Mouse (Mus musculus) layer of hippocampus, postnatal 10 days (tissue): ENCODE results near the gene Fyco1. TPM values are rescaled to one million over a fixed set of nuclear protein-coding genes. Genes with fewer than 3 reads are reported as not detected.
"Not testable (repeated sequence)": the region's sequence is repeated elsewhere in the genome, so short reads cannot be mapped to it uniquely, and the experiment has no call there.

ENCODE experiments used
- DNase-seq, 2 experiments: peaks; one replicate each; pipeline ENCODE4 v3.0.0; 2021; ENCODE audit warnings: low spot score in 2 of 2
- total RNA-seq, 2 experiments: library from RNA; stranded (reverse); gene quantifications; 2 replicates each; pipeline ENCODE4 v1.2.3; 2021

Fyco1 gene
- total RNA-seq, 2 experiments from 2014 or later, result 18.6 to 25.1 TPM

- DNase-seq, result not testable (repeated sequence)
These were observed 102.0 kb downstream of the Fyco1 start for GRCm38 (mm10) chr9:123749687-123750086.

GRCm38 (mm10) chr9:123740799-123741198 lies 110.9 kb downstream of the Fyco1 start:
- DNase-seq, result no peak

Other genes with a start within 250 kb of the Fyco1 start
- under 1 TPM; 0.46 to 0.74 TPM for gene Slc6a20b, start 219.3 kb downstream of the Fyco1 start, total RNA-seq
- under 1 TPM in 1 of 2 experiments, not detected in 1; 0.09 TPM for gene Ccr9, start 173.5 kb downstream of the Fyco1 start, total RNA-seq
- gene Slc6a20a, start 173.0 kb downstream of the Fyco1 start, total RNA-seq, result 10 to 100 TPM; 12.4 to 19.4 TPM
- gene Lztfl1, start 134.2 kb downstream of the Fyco1 start, total RNA-seq, result 10 to 100 TPM; 57.7 to 57.8 TPM
- not detected for gene Cxcr6, start 45.4 kb downstream of the Fyco1 start, total RNA-seq
- gene Xcr1, start 10.1 kb upstream of the Fyco1 start, total RNA-seq, result not detected
- gene Ccr1, start 116.8 kb upstream of the Fyco1 start, total RNA-seq, result under 1 TPM; 0.65 to 0.85 TPM
- not detected for gene Ccr1l1, start 126.5 kb upstream of the Fyco1 start, total RNA-seq
- gene Ccr3, start 170.1 kb upstream of the Fyco1 start, total RNA-seq, result not detected